Mouse (Mus musculus): ENCODE data around the gene Klc2. TPM values are rescaled to one million over a fixed set of nuclear protein-coding genes. Genes with fewer than 3 reads are reported as not detected.
"Not testable (repeated sequence)": the region's sequence is repeated elsewhere in the genome, so short reads cannot be mapped to it uniquely, and the experiment has no call there.

Gene Klc2
- total RNA-seq (2021): 10 to 100 TPM; 43.7 to 43.8 TPM

- no peak for DNase-seq
Observed at GRCm38 (mm10) chr19:5118384-5118698, at the start of gene Klc2. Gene Klc2, minus strand, starts transcription at chr19:5118560.

GRCm38 (mm10) chr19:5167477-5167876 is 49.1 kb upstream of the Klc2 start:
- no peak for DNase-seq

GRCm38 (mm10) chr19:5164380-5164779 is 46.0 kb upstream of the Klc2 start:
- DNase-seq: peak; percentile 42

- DNase-seq: no peak
Observed at GRCm38 (mm10) chr19:5161913-5162312, 43.6 kb upstream of the Klc2 start.

- DNase-seq: no peak
Observed at GRCm38 (mm10) chr19:5152261-5152660, 33.9 kb upstream of the Klc2 start.

GRCm38 (mm10) chr19:5151741-5152140 is 33.4 kb upstream of the Klc2 start:
- DNase-seq: no peak

GRCm38 (mm10) chr19:5151331-5151730 is 33.0 kb upstream of the Klc2 start:
- peak; percentile 59 for DNase-seq

- DNase-seq: no peak
Observed at GRCm38 (mm10) chr19:5150358-5150757, 32.0 kb upstream of the Klc2 start.

GRCm38 (mm10) chr19:5149041-5149440 is 30.7 kb upstream of the Klc2 start:
- not testable (repeated sequence) for DNase-seq

- peak; percentile 65 for DNase-seq
Observed at GRCm38 (mm10) chr19:5139640-5140039, 21.3 kb upstream of the Klc2 start.

GRCm38 (mm10) chr19:5131237-5131636 is 12.9 kb upstream of the Klc2 start:
- no peak for DNase-seq

- DNase-seq: no peak
Observed at GRCm38 (mm10) chr19:5129770-5130169, 11.4 kb upstream of the Klc2 start.

- no peak for DNase-seq
Observed at GRCm38 (mm10) chr19:5124055-5124614, 5.8 kb upstream of the Klc2 start.

- no peak for DNase-seq
Observed at GRCm38 (mm10) chr19:5123241-5123640, 4.9 kb upstream of the Klc2 start.

- no peak for DNase-seq
Observed at GRCm38 (mm10) chr19:5122492-5122891, 4.1 kb upstream of the Klc2 start.

- peak; percentile 94 for DNase-seq
Observed at GRCm38 (mm10) chr19:5117494-5118383, 621 bp downstream of the Klc2 start.

GRCm38 (mm10) chr19:5113783-5114182 is 4.6 kb downstream of the Klc2 start:
- no peak for DNase-seq

- DNase-seq: peak; percentile 47
Observed at GRCm38 (mm10) chr19:5109659-5110453, 8.5 kb downstream of the Klc2 start.

GRCm38 (mm10) chr19:5108702-5109101 is 9.7 kb downstream of the Klc2 start:
- DNase-seq: no peak

- DNase-seq: peak; percentile 52
Observed at GRCm38 (mm10) chr19:5108271-5108575, 10.1 kb downstream of the Klc2 start.

GRCm38 (mm10) chr19:5107556-5108270 is 10.6 kb downstream of the Klc2 start:
- DNase-seq: no peak

- peak; percentile 99 for DNase-seq
Observed at GRCm38 (mm10) chr19:5106731-5107191, 11.6 kb downstream of the Klc2 start, which contains the start of gene Rab1b. Gene Rab1b, minus strand, starts transcription at chr19:5107072.

GRCm38 (mm10) chr19:5106074-5106473 is 12.3 kb downstream of the Klc2 start:
- no peak for DNase-seq

Measured in heart, postnatal 4 days (tissue).